8 mouse cellular contexts compared by ENCODE assay signal in genomic region chrX:42068875-42069257, GRCm38 (mm10). TPM values are rescaled to one million over a fixed set of nuclear protein-coding genes. Genes with fewer than 3 reads are reported as not detected.
DNase-seq lines count a peak whose midpoint lies in the region; ATAC-seq and TF ChIP-seq lines count a peak whose summit lies in the region.

No protein-coding gene starts in this region.

- H3K36me3 ChIP-seq in forebrain, embryonic 15.5 days: no peaks in the 10 kb centered on the region
- no peaks in the 10 kb centered on the region for H3K36me3 ChIP-seq in limb, embryonic 11.5 days (ENCODE audit: control insufficient read depth, insufficient read depth, low read length)
- H3K36me3 ChIP-seq in midbrain, embryonic 14.5 days (ENCODE audit: control insufficient read depth, insufficient read depth, low read length): no peaks in the 10 kb centered on the region

- H3K4me2 ChIP-seq in forebrain, embryonic 15.5 days (replicated peaks): peak overlapping the region; percentile 36
- H3K4me2 ChIP-seq in limb, embryonic 11.5 days (ENCODE audit: low read depth, severe bottlenecking): peak overlapping the region; percentile 45
- H3K4me2 ChIP-seq in midbrain, embryonic 14.5 days (ENCODE audit: low read length): peak overlapping the region; percentile 48

- H3K27ac ChIP-seq in gastrocnemius, adult 2 months: peak overlapping the region; percentile 94
- H3K27ac ChIP-seq in forebrain, embryonic 15.5 days (replicated peaks): peak overlapping the region; percentile 94
- peak overlapping the region; percentile 56; the same call in 1 of the 2 replicates for H3K27ac ChIP-seq in limb, embryonic 11.5 days (replicated peaks; ENCODE audit: low read depth, low read length)
- H3K27ac ChIP-seq in midbrain, embryonic 14.5 days (replicated peaks; ENCODE audit: low read depth, low read length): peak overlapping the region; percentile 92

- ATAC-seq in forebrain, embryonic 15.5 days (replicated peaks): peak; percentile 23; the same call in 1 of the 2 replicates
- peak; percentile 10; the same call in 1 of the 2 replicates for ATAC-seq in limb, embryonic 11.5 days (ENCODE audit: insufficient number of reproducible peaks, low FRiP score, low TSS enrichment, low read depth)
- no peak for ATAC-seq in midbrain, embryonic 14.5 days (ENCODE audit: low FRiP score, low TSS enrichment)

- no peak for DNase-seq in gastrocnemius, adult 2 months
- no peak for DNase-seq in gastrocnemius, postnatal 14 days
- DNase-seq in MN1 (ENCODE audit: low spot score): peak; percentile 6
- no peak for DNase-seq in limb, embryonic 11.5 days (ENCODE audit: low spot score)
- DNase-seq in midbrain, embryonic 14.5 days: peak; percentile 5
- no peak for DNase-seq in left cerebral cortex, postnatal 36 days (ENCODE audit: low spot score in 2 of 2)
- DNase-seq in left cerebral cortex, adult 18-20 months (ENCODE audit: low spot score in 2 of 2): no peak

- intact Hi-C loops in gastrocnemius, adult 2 months (cut with DNase I): loop anchor here (5.0 kb wide), 1 partner anchor 78 kb away; the partner anchor contains the start of gene Stag2
- intact Hi-C loops in gastrocnemius, postnatal 14 days (cut with DNase I; ENCODE audit: low total_unique reads): no loop called here
- intact Hi-C loops in left cerebral cortex, postnatal 36 days (cut with DNase I): loop anchor here (1.0 to 5.0 kb wide), 2 partner anchors 81 to 157 kb away; no protein-coding TSS in a partner anchor

- peak overlapping the region; percentile 49 for H3K9ac ChIP-seq in forebrain, embryonic 15.5 days (replicated peaks)
- peak overlapping the region; percentile 55 for H3K9ac ChIP-seq in limb, embryonic 11.5 days (ENCODE audit: low read length)
- peak overlapping the region; percentile 62; the same call in 1 of the 2 replicates for H3K9ac ChIP-seq in midbrain, embryonic 14.5 days (replicated peaks; ENCODE audit: low read length)

- peak overlapping the region; percentile 83 for H3K4me3 ChIP-seq in gastrocnemius, adult 2 months
- peak overlapping the region; percentile 52 for H3K4me3 ChIP-seq in forebrain, embryonic 15.5 days
- H3K4me3 ChIP-seq in limb, embryonic 11.5 days (ENCODE audit: low read depth, low read length): peak overlapping the region; percentile 37
- H3K4me3 ChIP-seq in midbrain, embryonic 14.5 days (replicated peaks; ENCODE audit: low read depth, low read length): peak overlapping the region; percentile 45

- peaks cover 10% of the 10 kb centered on the region; the same call in 1 of the 2 replicates for H3K4me1 ChIP-seq in forebrain, embryonic 15.5 days
- no peaks in the 10 kb centered on the region for H3K4me1 ChIP-seq in limb, embryonic 11.5 days (ENCODE audit: control insufficient read depth, insufficient read depth, low read length)
- H3K4me1 ChIP-seq in midbrain, embryonic 14.5 days (ENCODE audit: control insufficient read depth, insufficient read depth, low read length): no peaks in the 10 kb centered on the region

- no peaks in the 10 kb centered on the region for H3K9me3 ChIP-seq in forebrain, embryonic 15.5 days
- no peaks in the 10 kb centered on the region for H3K9me3 ChIP-seq in limb, embryonic 11.5 days (ENCODE audit: control insufficient read depth, low read length)
- H3K9me3 ChIP-seq in midbrain, embryonic 14.5 days (ENCODE audit: control insufficient read depth, low read length): no peaks in the 10 kb centered on the region

- 25% methylated on average over 3 of the region's 3 CpGs for whole genome bisulfite sequencing in forebrain, embryonic 15.5 days
- WGBS in limb, embryonic 11.5 days: 21% methylated on average over 3 of the region's 3 CpGs
- 15% methylated on average over 3 of the region's 3 CpGs for WGBS in midbrain, embryonic 14.5 days

- no peak for TF ChIP-seq CTCF in gastrocnemius, adult 2 months (IDR thresholded peaks at IDR 0.05)

- no peaks in the 10 kb centered on the region for H3K27me3 ChIP-seq in forebrain, embryonic 15.5 days
- no peaks in the 10 kb centered on the region for H3K27me3 ChIP-seq in limb, embryonic 11.5 days (ENCODE audit: control insufficient read depth, insufficient read depth, low read length)
- H3K27me3 ChIP-seq in midbrain, embryonic 14.5 days (ENCODE audit: control insufficient read depth, insufficient read depth, low read length): no peaks in the 10 kb centered on the region

RNA-seq across cellular contexts. Expression of gene Xiap, which starts 9.4 kb away (rescaled TPM):
- total RNA-seq in gastrocnemius, adult 2 months (2021): 10 to 100 TPM; 16.2 to 18.5 TPM
- total RNA-seq in gastrocnemius, postnatal 14 days (2021): 10 to 100 TPM; 16.9 to 19.3 TPM
- 9.6 and 10.5 TPM in 2 replicates for polyA plus RNA-seq in forebrain, embryonic 15.5 days (2015; fragmentation: Nextera tagmentation; extraction: Ambion mirVana)
- 14.9 and 15.8 TPM in 2 replicates for polyA plus RNA-seq in limb, embryonic 11.5 days (2014; fragmentation: Nextera tagmentation; extraction: Ambion mirVana)
- 15.7 and 17.6 TPM in 2 replicates for polyA plus RNA-seq in midbrain, embryonic 14.5 days (2014; fragmentation: Nextera tagmentation; extraction: Ambion mirVana)
- total RNA-seq in left cerebral cortex, postnatal 36 days (2021): 10 to 100 TPM; 58.6 to 64.2 TPM
- total RNA-seq in left cerebral cortex, adult 18-20 months (2021): 10 to 100 TPM; 52.8 to 69.0 TPM

Comparison
In these comparisons a context has a peak if more than half of its experiments do, and no peak if none do; other contexts are left out.
1. DNase-seq: peak in MN1 (single experiment) and midbrain, embryonic 14.5 days (single experiment); none in gastrocnemius, adult 2 months (single experiment), gastrocnemius, postnatal 14 days (single experiment), limb, embryonic 11.5 days (single experiment), left cerebral cortex, postnatal 36 days (0 of 2) and left cerebral cortex, adult 18-20 months (0 of 2).
2. Peak in every context shown above with its lines, with median percentiles within 50 percentile points of each other: H3K27ac ChIP-seq, H3K4me3 ChIP-seq, H3K4me2 ChIP-seq and H3K9ac ChIP-seq.